Mouse (Mus musculus) fat pad, adult 2 months (tissue): ENCODE measurements around the gene Gm7978.
"Not testable (repeated sequence)": the region's sequence is repeated elsewhere in the genome, so short reads cannot be mapped to it uniquely, and the experiment has no call there.

Experiments used
- DNase-seq: peaks from one replicate; pipeline ENCODE4 v3.0.0-alpha.2; 2011; ENCODE audit warnings: low read depth, low spot score; ENCODE audit errors: extremely low read depth

Gene Gm7978

DNA sequence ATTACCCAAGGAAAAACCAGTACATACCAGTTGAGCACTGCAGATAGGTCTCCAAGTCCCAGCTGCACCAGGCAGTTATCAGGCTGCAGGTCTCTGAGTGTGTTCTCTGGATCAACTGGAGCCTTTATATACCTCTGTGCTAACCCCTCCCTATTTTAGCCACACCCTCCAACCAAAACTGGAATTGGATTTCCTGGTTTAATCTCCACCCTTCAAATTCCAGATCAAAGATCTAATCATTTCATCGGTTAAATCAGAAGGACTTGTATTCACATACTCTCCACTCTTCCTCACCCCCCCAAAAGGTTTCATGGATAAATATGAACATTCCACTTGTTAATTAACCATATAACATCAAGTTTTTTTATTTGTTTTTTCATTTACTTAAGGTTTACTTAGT lies at the start of gene Gm7978:
Gene Gm7978 (minus strand): TSS at position 101 of the 400 bp plus-strand sequence.
- not testable (repeated sequence) for DNase-seq

DNA sequence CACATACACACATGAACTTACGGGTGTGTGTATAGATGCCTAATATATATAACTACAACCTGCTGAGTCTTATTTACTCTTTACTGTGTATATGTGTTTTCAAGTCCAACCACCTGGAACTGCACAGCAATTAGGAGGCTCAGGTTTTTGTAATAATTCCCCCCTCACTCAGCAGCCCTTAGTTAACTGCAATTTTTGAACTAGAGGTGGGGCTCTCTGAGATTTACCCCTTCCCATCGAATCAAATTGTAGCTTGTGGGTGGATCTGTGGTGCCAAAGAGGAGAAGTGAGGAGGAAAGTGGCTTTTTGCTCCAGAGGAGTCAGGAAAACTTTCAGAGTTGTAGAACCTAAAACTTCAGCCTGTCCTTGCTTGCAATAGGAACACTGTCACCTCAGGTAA lies 39.7 kb upstream of the Gm7978 start, which contains the start of gene E330014E10Rik:
Gene E330014E10Rik (plus strand): TSS at position 301 of the 400 bp plus-strand sequence.
- not testable (repeated sequence) for DNase-seq

DNA sequence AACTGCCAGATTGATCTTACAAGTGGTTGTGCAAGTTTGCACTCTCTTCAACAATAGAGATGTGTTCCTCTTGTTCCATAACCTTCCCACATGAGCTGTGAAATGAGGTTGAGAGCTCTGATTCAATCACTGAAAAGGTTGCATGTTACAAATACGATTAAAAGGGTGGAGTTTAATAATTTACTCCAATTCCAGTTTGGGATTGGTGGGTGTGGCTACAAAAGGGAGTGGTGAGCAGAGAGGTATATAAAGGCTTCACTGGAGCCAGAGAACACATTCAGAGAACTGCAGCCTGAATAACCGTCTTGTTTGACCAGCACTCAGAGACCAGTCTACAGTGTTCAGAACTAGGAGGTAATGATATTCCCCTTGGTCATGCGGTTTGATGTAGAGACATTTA lies 5.7 kb upstream of the Gm7978 start, which contains the start of gene Gm7982:
Gene Gm7982 (plus strand): TSS at position 301 of the 400 bp plus-strand sequence.
- DNase-seq, result not testable (repeated sequence)
